Mouse (Mus musculus): ENCODE results near the gene Rpl9-ps1.

The Rpl9-ps1 gene

DNA sequence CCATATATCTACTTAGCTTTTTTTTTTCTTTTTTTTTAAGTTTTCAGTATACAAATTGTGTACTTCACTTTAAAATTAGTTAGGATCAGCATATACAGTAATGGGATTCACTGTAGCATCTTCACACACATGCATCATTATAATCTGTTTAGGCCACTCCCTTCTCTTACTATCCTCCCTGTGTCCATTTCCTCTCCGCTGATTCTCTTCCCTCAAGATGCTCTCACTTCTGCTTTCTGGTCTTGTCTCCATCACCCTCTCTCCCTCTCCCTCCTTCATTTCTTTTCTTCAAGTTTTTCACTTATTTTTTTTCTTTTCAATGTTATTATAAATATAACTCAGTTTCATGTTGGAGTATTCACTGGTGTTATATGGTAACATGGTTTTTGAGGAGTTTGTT is 26.4 kb downstream of the Rpl9-ps1 start:
- no peak for DNase-seq (ENCODE audit: low read depth)

DNA sequence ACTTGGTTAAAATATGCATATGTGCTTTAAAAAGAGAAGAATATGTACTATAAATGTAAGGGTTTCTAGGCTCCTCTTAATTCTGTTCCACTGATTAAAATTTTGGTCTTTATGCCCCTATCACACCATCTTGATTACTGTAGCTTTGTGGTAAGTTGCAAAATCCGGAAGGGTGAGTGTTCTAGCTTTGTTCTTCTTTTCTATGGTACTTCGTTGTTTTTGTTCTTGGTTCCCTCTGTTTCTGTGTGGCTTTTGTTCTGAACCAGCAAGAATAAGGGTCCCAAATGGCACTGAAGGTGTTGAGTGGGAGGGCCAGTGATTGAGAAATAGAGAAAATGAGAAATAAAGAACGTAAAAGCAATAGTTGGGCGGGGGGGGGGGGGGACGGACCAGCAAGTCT is 27.2 kb downstream of the Rpl9-ps1 start:
- DNase-seq (ENCODE audit: low read depth), result no peak

DNA sequence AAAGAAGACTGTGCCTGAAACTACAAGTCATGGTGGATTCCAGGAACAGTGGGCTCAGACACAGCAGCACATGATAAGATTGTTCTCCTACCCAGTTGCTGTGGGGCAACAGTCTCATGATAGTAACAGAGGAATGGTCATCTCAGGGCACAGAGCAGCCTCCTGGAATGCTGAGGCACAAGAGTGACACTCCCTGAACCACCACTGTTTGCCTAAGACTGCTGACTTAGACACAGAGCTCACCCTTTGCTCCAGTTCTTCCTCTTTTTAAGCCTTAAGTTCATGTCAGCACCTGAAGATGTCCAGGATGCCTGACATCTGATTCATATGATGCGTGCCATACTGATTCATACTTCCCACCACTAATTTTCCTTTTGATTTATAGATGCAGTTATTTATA is 28.8 kb downstream of the Rpl9-ps1 start:
- DNase-seq (ENCODE audit: low read depth), result peak; percentile 34

DNA sequence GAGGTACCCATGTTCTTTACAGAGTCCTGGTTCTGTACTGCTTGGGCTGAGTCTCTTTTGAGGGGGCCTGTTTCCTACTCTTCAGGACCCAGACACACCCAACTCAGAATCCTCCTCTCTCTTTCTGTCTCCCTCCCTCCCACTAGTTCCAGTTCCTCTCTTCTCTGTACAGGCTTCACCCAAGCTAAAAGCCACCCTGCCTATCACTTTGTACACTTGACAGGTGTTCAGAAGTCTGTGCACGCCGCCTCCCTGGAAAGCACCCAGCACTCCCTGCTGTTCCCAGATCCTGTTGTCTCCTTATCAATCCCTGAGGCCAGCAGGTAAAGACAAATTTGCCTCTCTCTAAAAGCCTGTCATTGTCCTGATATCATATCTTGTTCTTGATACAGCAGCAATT is 34.5 kb downstream of the Rpl9-ps1 start:
- no peak for DNase-seq (ENCODE audit: low read depth)

DNA sequence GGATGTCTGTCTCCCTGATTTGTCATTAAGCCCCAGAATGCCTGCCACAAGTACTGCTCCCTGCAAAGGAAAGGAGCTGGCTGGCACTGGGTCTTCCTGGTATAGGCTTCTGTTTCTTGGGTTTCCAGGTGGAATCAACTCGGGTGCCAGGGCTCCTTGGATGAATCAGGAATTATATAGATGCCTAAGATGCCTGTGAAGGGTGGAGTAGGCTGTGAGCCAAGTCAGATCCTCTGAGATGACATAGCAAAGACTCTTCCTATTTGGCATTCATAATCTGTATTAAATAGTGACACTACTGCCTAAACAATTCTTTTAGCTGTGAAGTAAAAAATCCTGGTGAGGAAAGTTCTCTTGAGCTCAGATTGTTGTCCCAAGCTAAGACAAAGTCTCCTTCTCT is 39.0 kb downstream of the Rpl9-ps1 start:
- DNase-seq (ENCODE audit: low read depth), result peak; percentile 50

DNA sequence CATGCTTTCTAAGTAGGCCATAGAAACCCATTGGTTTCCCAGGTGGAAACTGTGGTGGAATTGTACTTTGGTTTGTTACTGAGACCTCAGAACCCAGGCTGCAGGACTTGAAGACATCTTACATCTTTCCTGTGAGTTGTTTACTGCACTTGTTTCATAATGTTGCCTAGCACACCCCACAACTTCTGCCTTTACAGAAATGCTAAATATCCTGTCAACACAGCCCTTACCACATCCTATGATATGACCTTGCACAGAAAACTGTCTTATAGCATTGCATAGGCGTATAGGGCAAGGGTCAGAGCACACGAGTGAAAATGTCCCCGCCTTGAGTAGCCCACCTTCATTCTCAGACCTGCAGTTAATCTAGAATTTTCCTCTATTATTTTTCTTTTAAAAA is 39.9 kb downstream of the Rpl9-ps1 start:
- no peak for DNase-seq (ENCODE audit: low read depth)

DNA sequence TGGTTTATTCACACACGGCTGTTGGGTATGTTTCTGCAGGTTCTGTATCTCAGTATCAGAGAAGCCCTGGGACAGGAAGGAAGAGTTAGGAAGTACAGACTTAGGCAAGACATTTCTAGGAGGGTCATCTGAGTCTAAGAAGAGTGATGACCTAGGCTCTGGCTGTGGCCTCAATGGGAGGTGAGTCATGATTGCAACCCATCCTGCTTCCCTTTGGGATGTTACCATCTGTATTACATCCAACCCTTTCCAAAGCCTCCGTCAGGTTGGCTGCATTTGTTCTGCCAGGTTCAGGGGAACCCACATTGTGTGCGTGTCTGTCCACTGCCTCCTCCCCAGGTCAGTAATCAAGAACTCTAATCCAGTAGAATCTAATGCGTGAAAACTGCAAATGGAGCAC is 40.7 kb downstream of the Rpl9-ps1 start:
- no peak for DNase-seq (ENCODE audit: low read depth)

DNA sequence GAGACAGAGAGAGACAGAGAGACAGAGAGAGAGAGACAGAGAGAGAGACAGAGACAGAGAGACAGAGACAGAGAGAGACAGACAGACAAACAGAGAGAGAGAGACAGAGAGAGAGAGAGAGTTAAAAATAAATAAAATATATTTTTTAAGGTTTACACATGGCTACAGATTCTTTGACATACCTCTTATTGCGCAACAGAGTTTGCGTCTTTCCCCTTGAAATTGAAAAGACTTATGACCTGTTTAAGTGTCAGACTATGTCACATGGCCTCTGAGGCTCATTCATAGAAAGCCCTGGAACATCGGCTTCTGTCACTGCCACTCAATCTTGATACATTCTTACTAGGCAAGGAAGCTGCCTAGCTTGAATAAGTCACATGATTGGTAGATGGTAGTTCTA is 42.0 kb downstream of the Rpl9-ps1 start:
- DNase-seq (ENCODE audit: low read depth), result no peak

DNA sequence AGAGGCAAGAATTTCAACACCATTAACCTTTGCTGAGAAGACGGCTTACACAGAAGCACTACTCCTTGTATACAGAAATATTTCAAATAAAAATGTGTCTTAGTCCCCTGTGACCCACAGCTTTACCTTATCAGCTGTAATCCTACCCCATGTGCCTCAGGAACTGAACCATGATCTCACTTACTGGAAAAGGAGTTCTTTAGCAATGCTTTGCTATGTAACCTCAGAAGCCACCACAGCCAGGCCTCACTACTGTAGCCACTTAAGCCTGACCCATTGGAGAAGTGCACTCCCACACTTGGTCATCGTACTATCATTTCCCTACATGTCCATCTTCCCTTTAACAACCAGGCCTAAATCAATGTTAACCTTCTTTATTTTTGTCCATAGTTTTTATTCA is 44.8 kb downstream of the Rpl9-ps1 start:
- no peak for DNase-seq (ENCODE audit: low read depth)

DNA sequence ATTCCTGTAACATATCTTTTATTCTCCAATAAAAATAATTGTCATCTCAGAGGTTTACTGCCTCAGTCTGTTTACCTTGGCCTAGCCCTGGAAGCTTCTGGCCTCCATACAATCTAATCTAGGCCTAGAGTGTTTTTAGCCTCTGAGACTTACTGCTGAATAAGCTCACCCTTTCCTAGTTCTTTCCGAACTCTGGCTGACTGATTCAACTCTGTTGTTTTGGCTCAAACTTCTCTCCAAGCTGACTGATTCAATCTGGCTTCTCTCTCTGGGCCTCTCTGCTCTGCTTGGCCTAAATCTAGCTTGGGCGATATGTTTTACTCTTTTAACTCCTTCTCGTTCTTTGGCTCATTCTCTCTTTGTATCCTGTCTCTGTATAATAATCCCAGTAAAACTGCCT is 46.4 kb downstream of the Rpl9-ps1 start:
- DNase-seq (ENCODE audit: low read depth), result peak; percentile 18

DNA sequence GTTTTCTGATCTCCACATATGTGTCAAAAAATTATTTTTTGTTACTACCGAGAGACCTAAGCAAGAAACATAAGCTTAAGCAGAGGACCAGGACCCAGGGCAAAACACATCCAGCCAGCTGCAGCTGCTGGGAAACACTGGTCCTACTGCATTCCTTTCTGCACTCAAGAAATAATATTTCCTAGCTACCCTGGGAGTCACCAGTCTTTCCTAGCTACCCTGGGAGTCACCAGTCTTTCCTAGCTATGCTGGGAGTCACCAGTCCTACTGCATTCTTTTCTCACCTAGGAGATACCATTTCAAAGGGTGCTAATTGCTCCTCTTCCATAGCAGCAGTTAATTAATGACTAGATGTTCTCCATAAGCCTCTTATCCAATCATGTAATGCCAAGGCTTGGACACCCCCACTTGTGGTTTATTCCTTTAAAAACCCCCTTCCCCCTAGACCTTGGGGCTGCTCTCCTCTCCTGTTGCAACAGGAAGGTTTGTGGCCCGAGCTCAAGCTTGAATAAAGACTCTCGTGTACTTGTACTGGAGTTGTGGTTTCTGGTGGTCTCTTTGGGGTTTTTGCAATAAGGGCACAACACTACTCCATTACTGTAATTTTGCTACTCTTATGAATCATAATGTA is 47.1 kb downstream of the Rpl9-ps1 start:
- no peak for DNase-seq (ENCODE audit: low read depth)

DNA sequence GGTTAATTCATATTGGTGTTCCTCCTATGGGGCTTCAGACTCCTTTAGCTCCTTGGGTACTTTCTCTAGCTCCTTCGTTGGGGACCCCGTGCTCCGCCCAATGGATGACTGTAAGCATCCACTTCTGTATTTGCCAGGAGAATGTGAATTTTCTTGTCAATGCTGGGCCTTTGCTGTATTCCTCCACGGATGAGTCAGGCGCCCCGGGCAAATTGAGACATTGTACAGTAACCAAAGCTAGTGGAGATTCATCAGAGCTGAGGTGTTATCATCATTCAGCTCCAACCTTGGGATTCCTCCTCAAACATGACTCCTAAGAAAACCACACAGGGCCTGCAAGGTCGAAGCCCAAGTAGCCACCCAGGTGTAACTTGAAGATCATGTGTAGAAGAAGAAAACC is 47.6 kb downstream of the Rpl9-ps1 start:
- peak; percentile 70 for DNase-seq (ENCODE audit: low read depth)

DNA sequence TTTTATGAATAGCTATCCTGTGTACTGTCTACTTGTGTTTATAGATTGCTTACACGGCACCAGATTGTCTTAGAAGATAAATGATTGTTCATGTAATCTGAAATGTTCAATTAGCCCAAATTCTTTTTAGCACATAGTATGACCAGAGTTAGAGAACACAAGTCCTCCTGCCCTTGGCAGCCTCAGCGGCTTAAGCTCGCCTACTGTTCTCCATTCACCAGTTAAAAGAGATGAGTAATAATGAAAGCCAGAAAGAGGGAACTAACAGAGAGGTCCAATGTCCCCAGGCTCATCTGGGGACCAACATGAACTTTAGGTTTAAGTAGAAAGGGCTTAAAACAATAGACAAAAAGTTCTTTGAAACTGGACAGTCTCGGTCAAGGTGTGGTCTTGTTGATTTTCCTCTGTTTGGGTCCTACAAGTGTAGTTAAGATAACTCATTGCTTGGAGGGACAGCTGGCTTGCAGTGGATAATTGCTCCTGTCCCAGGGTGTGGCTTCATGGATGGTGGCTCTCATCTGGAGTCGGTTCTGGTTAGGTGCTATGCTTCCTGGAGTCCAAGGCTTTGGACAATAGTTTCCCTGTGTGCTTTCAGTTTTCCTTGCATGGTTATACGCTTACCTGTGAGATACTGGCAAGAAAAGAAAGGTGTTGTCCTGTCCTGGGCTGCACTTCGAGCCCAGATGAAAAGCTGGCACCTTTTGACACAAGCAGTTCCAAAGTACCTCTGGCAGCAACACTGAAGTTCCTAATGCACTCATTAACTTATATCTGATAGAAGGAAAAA is 49.6 kb downstream of the Rpl9-ps1 start:
- no peak for DNase-seq (ENCODE audit: low read depth)
